In the genomic region with DNA sequence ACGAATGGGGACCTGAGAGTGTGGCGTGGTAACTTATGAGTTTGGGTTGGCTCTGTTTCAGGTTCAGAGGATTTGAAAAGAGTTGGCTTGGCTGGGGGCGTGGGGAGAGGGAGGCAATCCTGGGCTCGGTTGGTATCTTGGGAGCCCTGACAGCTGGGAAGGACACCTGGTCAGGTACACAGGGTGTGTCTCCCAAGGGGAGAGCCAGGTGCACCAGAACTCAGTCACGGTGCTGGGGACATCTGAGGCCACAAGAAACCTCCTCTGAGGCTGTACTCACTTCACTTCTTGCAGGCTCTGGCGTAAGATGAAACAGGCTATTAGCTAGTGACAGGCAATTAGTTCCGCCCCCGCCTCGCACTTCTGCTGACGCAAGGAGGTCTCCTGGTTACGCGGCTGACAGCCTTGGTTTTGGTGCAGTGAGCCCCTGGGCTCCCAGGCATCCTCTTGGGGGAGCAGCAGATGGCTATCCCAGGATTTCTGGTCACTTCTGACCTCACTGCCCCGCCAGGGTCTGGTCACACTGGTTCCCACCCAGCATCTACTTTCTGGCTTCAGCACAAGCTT, we compare ENCODE assay signal across 8 mouse cellular contexts. TPM values are rescaled to one million over a fixed set of nuclear protein-coding genes. Genes with fewer than 3 reads are reported as not detected.
A peak's percentile ranks its signal among the peaks of the same experiment; 100 is the strongest.
DNase-seq lines count a peak whose midpoint lies in the region; ATAC-seq and TF ChIP-seq lines count a peak whose summit lies in the region.

No protein-coding gene starts in this region.

- no peaks in the 10 kb centered on the region for H3K9me3 ChIP-seq in forebrain, embryonic 15.5 days

- no peaks in the 10 kb centered on the region for H3K27me3 ChIP-seq in spleen, adult 2 months (ENCODE audit: control insufficient read depth, insufficient read depth, low read length)
- no peaks in the 10 kb centered on the region for H3K27me3 ChIP-seq in forebrain, embryonic 15.5 days
- H3K27me3 ChIP-seq in thymus, adult 2 months (ENCODE audit: control insufficient read depth, insufficient read depth, low read length), result no peaks in the 10 kb centered on the region

- no peak overlapping the region for H3K27ac ChIP-seq in spleen, adult 2 months (ENCODE audit: insufficient read depth, low read length)
- peak overlapping the region; percentile 72 for H3K27ac ChIP-seq in forebrain, embryonic 15.5 days (replicated peaks)
- H3K27ac ChIP-seq in olfactory bulb, adult 2 months (ENCODE audit: insufficient read depth, low read depth, low read length), result peak overlapping the region; percentile 98
- H3K27ac ChIP-seq in thymus, adult 2 months (ENCODE audit: control insufficient read depth, insufficient read depth, low read length), result no peak overlapping the region

- no peak for TF ChIP-seq POLR2A in spleen, adult 2 months (IDR thresholded peaks at IDR 0.05; ENCODE audit: low read depth, low read length)
- TF ChIP-seq POLR2A in olfactory bulb, adult 2 months (IDR thresholded peaks at IDR 0.05; ENCODE audit: insufficient read depth, low read depth, low read length), result peak; percentile 46; the same call in 1 of the 2 replicates
- no peak for TF ChIP-seq POLR2A in thymus, adult 2 months (IDR thresholded peaks at IDR 0.05; ENCODE audit: control insufficient read depth, extremely low read depth, insufficient read depth, low read length, poor library complexity)

- no peak overlapping the region for H3K4me2 ChIP-seq in forebrain, embryonic 15.5 days (replicated peaks)

- TF ChIP-seq CTCF in spleen, adult 2 months (IDR thresholded peaks at IDR 0.05; ENCODE audit: extremely low read depth, insufficient read depth, insufficient read length, insufficient replicate concordance), result no peak
- no peak for TF ChIP-seq CTCF in olfactory bulb, adult 2 months (IDR thresholded peaks at IDR 0.05; ENCODE audit: insufficient read depth, low read depth, low read length)
- TF ChIP-seq CTCF in thymus, adult 2 months (IDR thresholded peaks at IDR 0.05; ENCODE audit: borderline replicate concordance, control insufficient read depth, extremely low read depth, insufficient read depth, low read length, poor library complexity), result no peak

- no peaks in the 10 kb centered on the region for H3K36me3 ChIP-seq in spleen, adult 2 months (ENCODE audit: control insufficient read depth, insufficient read depth, low read length)
- no peaks in the 10 kb centered on the region for H3K36me3 ChIP-seq in forebrain, embryonic 15.5 days
- no peaks in the 10 kb centered on the region for H3K36me3 ChIP-seq in thymus, adult 2 months (ENCODE audit: control insufficient read depth, insufficient read depth, low read length)

- intact Hi-C loops in left cerebral cortex, postnatal 4 days (cut with DNase I), result no loop called here

- ATAC-seq in forebrain, embryonic 15.5 days (replicated peaks), result no peak

- H3K9ac ChIP-seq in forebrain, embryonic 15.5 days (replicated peaks), result no peak overlapping the region; the same call in 1 of the 2 replicates

- WGBS in spleen, adult 2 months, result 43% methylated on average over 13 of the region's 13 CpGs
- 27% methylated on average over 13 of the region's 13 CpGs for WGBS in forebrain, embryonic 15.5 days
- WGBS in olfactory bulb, adult 2 months, result 24% methylated on average over 13 of the region's 13 CpGs
- 77% methylated on average over 13 of the region's 13 CpGs for WGBS in thymus, adult 2 months

- no peak overlapping the region for H3K4me3 ChIP-seq in spleen, adult 2 months (ENCODE audit: extremely low read depth, insufficient read depth, insufficient read length)
- no peak overlapping the region for H3K4me3 ChIP-seq in forebrain, embryonic 15.5 days
- H3K4me3 ChIP-seq in olfactory bulb, adult 2 months (ENCODE audit: insufficient read depth, low read depth, low read length), result no peak overlapping the region
- H3K4me3 ChIP-seq in thymus, adult 2 months (ENCODE audit: control insufficient read depth, insufficient read depth, low read length), result no peak overlapping the region

- peaks cover 16% of the 10 kb centered on the region for H3K4me1 ChIP-seq in spleen, adult 2 months (ENCODE audit: control insufficient read depth, insufficient read depth, insufficient read length)
- peaks cover 62% of the 10 kb centered on the region for H3K4me1 ChIP-seq in forebrain, embryonic 15.5 days
- H3K4me1 ChIP-seq in olfactory bulb, adult 2 months (ENCODE audit: control insufficient read depth, insufficient read depth, low read length), result peaks cover 78% of the 10 kb centered on the region
- H3K4me1 ChIP-seq in thymus, adult 2 months (replicated peaks; ENCODE audit: control insufficient read depth, insufficient read depth, low read length), result peaks cover 36% of the 10 kb centered on the region

- peak; percentile 14 to 21 for DNase-seq in spleen, adult 2 months (ENCODE audit: low read depth in 1 of 2, low spot score in 2 of 2)
- DNase-seq in spleen, adult 18-20 months, result no peak
- peak; percentile 53 for DNase-seq in left cerebral cortex, postnatal 4 days
- DNase-seq in ovary, postnatal 14 days (ENCODE audit: low spot score), result no peak
- DNase-seq in thymus, adult 2 months, result no peak
- DNase-seq in thymus, postnatal 4 days, result no peak

RNA-seq across cellular contexts. Expression of gene Parvg, which starts 24.9 kb away (rescaled TPM):
- polyA plus RNA-seq in spleen, adult 2 months (2012; rRNA removed), result 75.0 and 77.1 TPM in 2 replicates
- polyA plus RNA-seq in forebrain, embryonic 15.5 days (2015; fragmentation: Nextera tagmentation; extraction: Ambion mirVana), result 0.75 and 1.0 TPM in 2 replicates
- 1 to 10 TPM; 2.1 to 2.7 TPM for total RNA-seq in left cerebral cortex, postnatal 4 days (2021)
- not detected in 2 replicates for polyA plus RNA-seq in olfactory bulb, adult 2 months (2012; ENCODE audit: insufficient read depth, insufficient read length, low replicate concordance, missing spikeins)
- polyA plus RNA-seq in thymus, adult 2 months (2012; rRNA removed), result 183 and 185 TPM in 2 replicates

Comparison
In these comparisons a context has a peak if more than half of its experiments do, and no peak if none do; other contexts are left out.
1. DNase-seq: peak in spleen, adult 2 months (2 of 2) and left cerebral cortex, postnatal 4 days (single experiment); none in spleen, adult 18-20 months (0 of 2), ovary, postnatal 14 days (single experiment), thymus, adult 2 months (single experiment) and thymus, postnatal 4 days (single experiment).
2. H3K27ac ChIP-seq: peak in forebrain, embryonic 15.5 days (single experiment) and olfactory bulb, adult 2 months (single experiment); none in spleen, adult 2 months (single experiment) and thymus, adult 2 months (single experiment).